Mouse (Mus musculus) heart, embryonic 14.5 days (tissue): ENCODE results near the gene Slc28a1. TPM values are rescaled to one million over a fixed set of nuclear protein-coding genes. Genes with fewer than 3 reads are reported as not detected.
A peak's percentile ranks its signal among the peaks of the same experiment; 100 is the strongest.
"Not testable (repeated sequence)": the region's sequence is repeated elsewhere in the genome, so short reads cannot be mapped to it uniquely, and the experiment has no call there.

Experiments used
- ATAC-seq: fragments of 200-750 bp; cut with Nextera tagmentation; 2 replicates; pipeline ENCODE4 v1.8.0; 2017; ENCODE audit warnings: low read depth, moderate TSS enrichment; ENCODE audit not compliant: insufficient number of reproducible peaks, insufficient read depth, low FRiP score
- H3K27ac ChIP-seq, 2 experiments: fragments of 200-500 bp in 1 of 2; fragments of 300-500 bp in 1 of 2; sonication (generic) in 1 of 2; replicated peaks in 1 of 2; 2 replicates each; pipeline ENCODE4 v1.5.1; 2012 to 2014; ENCODE audit warnings: low read depth in 2 of 2, low read length in 2 of 2, control low read depth in 1 of 2, mild to moderate bottlenecking in 1 of 2, mixed read lengths in 1 of 2; ENCODE audit not compliant: control insufficient read depth in 1 of 2, insufficient read depth in 1 of 2
- H3K27me3 ChIP-seq: fragments of 300-500 bp; sonication (generic); 2 replicates; pipeline ENCODE4 v1.6.1; 2014; ENCODE audit warnings: mild to moderate bottlenecking, low read length, control low read depth; ENCODE audit not compliant: control insufficient read depth, insufficient read depth
- H3K36me3 ChIP-seq: fragments of 300-500 bp; sonication (generic); 2 replicates; pipeline ENCODE4 v1.6.1; 2014; ENCODE audit warnings: mild to moderate bottlenecking, control low read depth, low read length, mixed read lengths; ENCODE audit not compliant: control insufficient read depth, insufficient read depth
- H3K4me1 ChIP-seq, 2 experiments: fragments of 200-500 bp in 1 of 2; fragments of 300-500 bp in 1 of 2; sonication (generic) in 1 of 2; 2 replicates each; pipeline ENCODE4 v1.6.1; 2012 to 2014; ENCODE audit warnings: low read length in 2 of 2, control low read depth in 1 of 2, mixed read lengths in 1 of 2; ENCODE audit not compliant: control insufficient read depth in 2 of 2, insufficient read depth in 2 of 2
- H3K4me2 ChIP-seq: fragments of 300-500 bp; sonication (generic); 2 replicates; pipeline ENCODE4 v1.6.1; 2014; ENCODE audit warnings: mild to moderate bottlenecking, low read length
- H3K4me3 ChIP-seq, 2 experiments: fragments of 200-500 bp in 1 of 2; fragments of 300-500 bp in 1 of 2; sonication (generic) in 1 of 2; 2 replicates each; pipeline ENCODE4 v1.5.1; 2012 to 2014; ENCODE audit warnings: low read length in 2 of 2, mild to moderate bottlenecking in 2 of 2, control low read depth in 1 of 2, low read depth in 1 of 2, moderate library complexity in 1 of 2; ENCODE audit not compliant: control insufficient read depth in 1 of 2, insufficient read depth in 1 of 2
- H3K9ac ChIP-seq: fragments of 300-500 bp; sonication (generic); 2 replicates; pipeline ENCODE4 v1.6.1; 2014; ENCODE audit warnings: mild to moderate bottlenecking, low read length
- H3K9me3 ChIP-seq: fragments of 300-500 bp; sonication (generic); 2 replicates; pipeline ENCODE4 v1.6.1; 2016; ENCODE audit warnings: low read length, control low read depth; ENCODE audit not compliant: control insufficient read depth
- WGBS: fragments of 180-500 bp; shearing (Covaris S2); extraction: QIAGEN DNeasy Blood & Tissue Kit; methylation state at CpG from one replicate; pipeline ENCODE4 v1.1.7; 2014; 5-methylcytosine and 5-hydroxymethylcytosine counted together
- polyA plus RNA-seq: library from polyadenylated mRNA; unstranded; fragments of >200 nt; fragmentation: Nextera tagmentation; extraction: Ambion mirVana; gene quantifications from 2 replicates; pipeline ENCODE4 v1.2.1, GENCODE M21; 2014

Gene Slc28a1
- polyA plus RNA-seq, 1 experiment from 2014 or later: 0.11 TPM

- Histone ChIP-seq H3K9ac (no peak overlapping the region), H3K4me2 (no peak overlapping the region), H3K4me1 (peaks cover 6 to 8% of the 10 kb centered on the region in 2 experiments; a peak in 3 of 4 replicates), H3K27me3 (no peaks in the 10 kb centered on the region), H3K36me3 (no peaks in the 10 kb centered on the region), H3K27ac (no peak overlapping the region), H3K9me3 (no peaks in the 10 kb centered on the region), H3K4me3 (no peak overlapping the region)
- 41% methylated on average over 5 of the region's 5 CpGs for WGBS
- ATAC-seq: no peak
These were observed 84.5 kb downstream of the Slc28a1 start for GRCm38 (mm10) chr7:81199109-81199508.

- 57% methylated on average over 4 of the region's 4 CpGs for WGBS
- H3K4me2 ChIP-seq: no peak overlapping the region
- H3K27ac ChIP-seq: no peak overlapping the region
- H3K4me3 ChIP-seq: no peak overlapping the region
- H3K27me3 ChIP-seq: no peaks in the 10 kb centered on the region
- H3K4me1 ChIP-seq: peaks cover 6 to 8% of the 10 kb centered on the region in 2 experiments; a peak in 3 of 4 replicates
- no peak overlapping the region for H3K9ac ChIP-seq
- H3K36me3 ChIP-seq: no peaks in the 10 kb centered on the region
- no peak for ATAC-seq
- H3K9me3 ChIP-seq: no peaks in the 10 kb centered on the region
These were observed 85.2 kb downstream of the Slc28a1 start for GRCm38 (mm10) chr7:81199757-81200156.

GRCm38 (mm10) chr7:81202389-81202788 lies 87.8 kb downstream of the Slc28a1 start:
- Histone ChIP-seq H3K36me3 (no peaks in the 10 kb centered on the region), H3K9ac (no peak overlapping the region), H3K4me1 (peaks cover 6 to 8% of the 10 kb centered on the region in 2 experiments; a peak in 3 of 4 replicates), H3K9me3 (no peaks in the 10 kb centered on the region), H3K4me3 (no peak overlapping the region), H3K27ac (no peak overlapping the region), H3K4me2 (no peak overlapping the region), H3K27me3 (no peaks in the 10 kb centered on the region)
- ATAC-seq: no peak
- WGBS: 49% methylated on average over 5 of the region's 5 CpGs

- H3K4me2 ChIP-seq, H3K27me3 ChIP-seq, H3K4me1 ChIP-seq, H3K9ac ChIP-seq, ATAC-seq, H3K9me3 ChIP-seq, H3K27ac ChIP-seq, H3K4me3 ChIP-seq, H3K36me3 ChIP-seq: not testable (repeated sequence)
- 84% methylated on average over 10 of the region's 10 CpGs for WGBS
These were observed 89.0 kb downstream of the Slc28a1 start for GRCm38 (mm10) chr7:81203576-81203975.

- WGBS: 23% methylated on average over 6 of the region's 6 CpGs
- H3K36me3 ChIP-seq: no peaks in the 10 kb centered on the region
- peaks cover 9 to 13% of the 10 kb centered on the region in 2 experiments; a peak in 3 of 4 replicates for H3K4me1 ChIP-seq
- ATAC-seq: no peak
- no peaks in the 10 kb centered on the region for H3K9me3 ChIP-seq
- no peak overlapping the region for H3K27ac ChIP-seq
- H3K27me3 ChIP-seq: peaks cover under 1% of the 10 kb centered on the region; the same call in 1 of the 2 replicates
- no peak overlapping the region for H3K9ac ChIP-seq
- H3K4me2 ChIP-seq: no peak overlapping the region
- H3K4me3 ChIP-seq: no peak overlapping the region
These were observed 94.3 kb downstream of the Slc28a1 start for GRCm38 (mm10) chr7:81208944-81209343.

- no peak for ATAC-seq
- Histone ChIP-seq H3K36me3 (no peaks in the 10 kb centered on the region), H3K27ac (no peak overlapping the region), H3K9ac (no peak overlapping the region), H3K9me3 (no peaks in the 10 kb centered on the region), H3K4me2 (no peak overlapping the region), H3K4me1 (peaks cover 9 to 17% of the 10 kb centered on the region in 2 experiments; a peak in 3 of 4 replicates), H3K27me3 (peaks cover 6% of the 10 kb centered on the region), H3K4me3 (no peak overlapping the region)
- WGBS: 37% methylated on average over 11 of the region's 12 CpGs
These were observed 95.5 kb downstream of the Slc28a1 start for GRCm38 (mm10) chr7:81209979-81210685.

GRCm38 (mm10) chr7:81211760-81212159 lies 97.2 kb downstream of the Slc28a1 start:
- H3K4me1 ChIP-seq: peaks cover 9 to 17% of the 10 kb centered on the region in 2 experiments; a peak in 3 of 4 replicates
- H3K27me3 ChIP-seq: peaks cover 9% of the 10 kb centered on the region
- H3K4me2 ChIP-seq: peak overlapping the region; percentile 89
- no peaks in the 10 kb centered on the region for H3K36me3 ChIP-seq
- WGBS: 10% methylated on average over 8 of the region's 8 CpGs
- peak overlapping the region in 1 of 2 experiments; percentile 63; a peak in 2 of 4 replicates for H3K4me3 ChIP-seq
- H3K27ac ChIP-seq: peak overlapping the region in 1 of 2 experiments; percentile 87; a peak in 1 of 4 replicates
- no peaks in the 10 kb centered on the region for H3K9me3 ChIP-seq
- H3K9ac ChIP-seq: peak overlapping the region; percentile 73
- no peak for ATAC-seq
